Mouse (Mus musculus): Measurements from ENCODE around the gene Gabrr3.

GRCm38 (mm10) chr16:59477955-59478354 is 70.8 kb downstream of the Gabrr3 start:
- TF ChIP-seq CTCF (IDR thresholded peaks at IDR 0.05; ENCODE audit: extremely low read depth, insufficient read depth, low read length) (no peak), POLR2A (IDR thresholded peaks at IDR 0.05; ENCODE audit: extremely low read depth, insufficient read depth, low read length) (no peak)
